Mouse (Mus musculus) testis, adult 2 months (tissue): ENCODE results near the gene Htr1a.

Experiments
- CTCF ChIP-seq: fragments of 200-500 bp; IDR thresholded peaks from 2 replicates; pipeline ENCODE4 v1.5.1; 2012; ENCODE audit warnings: low read depth, mild to moderate bottlenecking, inconsistent platforms, low read length, moderate library complexity; ENCODE audit not compliant: control insufficient read depth, insufficient read depth, insufficient replicate concordance
- POLR2A ChIP-seq: fragments of 200-500 bp; IDR thresholded peaks from 2 replicates; pipeline ENCODE4 v1.6.1; 2012; ENCODE audit warnings: low read depth, mild to moderate bottlenecking, inconsistent platforms, low read length, moderate library complexity; ENCODE audit not compliant: control insufficient read depth

DNA sequence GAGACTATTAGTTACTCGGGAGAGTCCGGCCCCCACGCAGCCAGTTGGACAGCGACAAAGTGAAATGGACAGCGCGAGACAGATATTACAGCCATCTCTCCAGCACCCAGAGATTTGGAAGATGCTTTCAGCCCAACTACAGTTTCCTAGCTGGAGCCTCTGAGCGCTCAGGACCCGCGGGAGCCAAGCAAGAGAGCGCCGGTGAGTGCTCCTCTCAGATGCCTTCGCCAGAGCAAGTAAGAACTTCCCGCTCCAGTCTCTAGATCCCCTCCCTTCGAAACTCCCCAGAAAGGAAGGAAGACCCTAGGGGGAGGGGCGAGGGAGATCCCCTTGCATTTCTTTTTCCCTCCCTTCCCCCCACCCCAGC is 415 bp downstream of the Htr1a start:
- TF ChIP-seq CTCF (no peak), POLR2A (no peak)
